Mouse (Mus musculus): ENCODE results near the gene Arhgap19.

Arhgap19 gene

DNA sequence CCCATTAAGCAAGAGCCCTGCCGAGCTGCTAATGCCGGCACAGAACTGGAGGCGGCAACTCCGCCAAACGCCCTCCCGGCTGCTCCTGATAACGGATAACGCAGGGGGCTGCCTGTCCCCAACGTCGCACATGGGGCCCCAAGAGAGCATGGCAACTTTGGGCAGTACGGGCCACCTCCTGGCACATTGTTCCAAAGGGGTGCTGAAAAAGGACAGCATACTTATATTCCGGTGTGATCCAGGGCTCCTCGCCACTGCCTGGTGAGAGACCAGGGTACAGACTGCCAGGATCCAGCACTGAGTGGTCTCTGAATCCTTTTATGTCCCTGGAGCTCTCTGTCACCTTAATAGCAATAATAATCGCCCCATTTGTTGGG lies 63.4 kb downstream of the Arhgap19 start:
- no peak for DNase-seq

DNA sequence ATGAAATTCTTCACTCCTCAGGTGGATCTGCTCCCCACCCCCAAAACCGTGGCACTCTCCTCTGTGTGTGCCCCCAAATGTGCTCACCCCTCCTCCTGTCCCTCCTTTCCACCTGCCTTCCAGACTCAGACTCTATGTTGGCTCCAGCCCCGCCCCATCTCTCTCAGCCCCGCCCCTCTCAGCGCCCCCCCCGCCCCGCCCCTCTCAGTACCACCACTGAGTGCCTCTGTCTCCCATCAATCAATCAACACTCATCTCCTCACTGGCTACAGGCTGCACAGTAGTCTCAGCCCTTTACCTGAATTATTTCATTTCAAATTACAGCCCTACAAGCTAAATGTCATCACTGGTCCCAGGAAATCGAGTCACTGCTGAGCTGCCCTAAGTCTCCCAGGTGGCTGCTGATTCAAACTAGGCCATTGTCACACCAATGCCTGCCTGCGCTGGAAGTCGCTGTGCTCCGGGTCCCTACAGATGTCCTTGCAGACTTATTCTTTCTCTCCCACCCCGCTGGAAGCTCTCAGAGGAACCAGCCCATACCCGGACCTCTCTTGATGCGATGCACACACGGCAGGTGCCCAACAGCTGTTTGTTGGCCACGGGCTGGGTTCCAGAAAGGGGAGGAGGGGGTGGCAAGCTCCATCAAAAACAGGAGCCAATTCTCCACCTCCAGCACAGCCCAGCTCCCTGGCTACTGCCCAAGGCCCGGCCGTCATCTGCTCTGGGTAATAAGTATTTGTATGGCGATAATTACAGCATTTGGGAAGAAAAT lies 64.0 kb downstream of the Arhgap19 start:
- DNase-seq, result no peak

DNA sequence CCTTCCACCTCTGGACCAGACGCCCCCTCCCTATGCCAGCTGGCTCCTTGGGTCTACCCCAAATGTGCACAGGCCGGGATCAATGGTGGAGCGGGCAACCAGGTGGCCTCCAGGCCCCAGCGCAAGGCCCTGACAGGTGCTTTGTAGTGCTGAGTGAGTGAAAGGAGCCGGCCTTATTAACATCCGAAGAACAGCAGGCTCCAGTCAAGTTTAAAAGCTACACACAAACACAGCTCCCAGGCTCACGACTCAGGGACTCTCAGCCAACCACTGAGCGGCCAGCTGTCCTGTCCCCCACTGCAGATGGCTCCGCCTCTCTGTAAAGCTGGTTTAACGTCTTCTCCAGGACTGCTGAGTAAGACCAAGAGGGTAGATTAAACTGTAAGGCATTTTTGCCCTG lies 67.2 kb downstream of the Arhgap19 start:
- no peak for DNase-seq

DNA sequence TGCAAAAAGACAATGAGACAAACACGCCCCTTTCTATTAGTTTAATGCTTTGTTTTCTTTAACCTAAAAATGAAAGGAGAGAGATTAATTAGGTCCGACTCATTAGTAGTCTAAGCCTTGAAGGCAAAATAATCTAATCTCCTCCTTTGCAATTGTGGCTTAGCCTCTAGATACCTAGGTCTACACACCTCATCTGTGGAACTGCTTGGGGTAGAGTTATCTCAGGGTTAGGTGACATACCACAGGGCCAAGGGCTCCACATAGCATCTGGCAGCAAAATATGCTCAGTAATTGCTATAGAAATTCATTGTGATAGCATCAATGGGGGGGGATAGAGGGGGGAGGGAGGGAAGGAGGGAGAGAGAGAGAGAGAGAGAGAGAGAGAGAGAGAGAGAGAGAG lies 76.4 kb downstream of the Arhgap19 start:
- no peak for DNase-seq

DNA sequence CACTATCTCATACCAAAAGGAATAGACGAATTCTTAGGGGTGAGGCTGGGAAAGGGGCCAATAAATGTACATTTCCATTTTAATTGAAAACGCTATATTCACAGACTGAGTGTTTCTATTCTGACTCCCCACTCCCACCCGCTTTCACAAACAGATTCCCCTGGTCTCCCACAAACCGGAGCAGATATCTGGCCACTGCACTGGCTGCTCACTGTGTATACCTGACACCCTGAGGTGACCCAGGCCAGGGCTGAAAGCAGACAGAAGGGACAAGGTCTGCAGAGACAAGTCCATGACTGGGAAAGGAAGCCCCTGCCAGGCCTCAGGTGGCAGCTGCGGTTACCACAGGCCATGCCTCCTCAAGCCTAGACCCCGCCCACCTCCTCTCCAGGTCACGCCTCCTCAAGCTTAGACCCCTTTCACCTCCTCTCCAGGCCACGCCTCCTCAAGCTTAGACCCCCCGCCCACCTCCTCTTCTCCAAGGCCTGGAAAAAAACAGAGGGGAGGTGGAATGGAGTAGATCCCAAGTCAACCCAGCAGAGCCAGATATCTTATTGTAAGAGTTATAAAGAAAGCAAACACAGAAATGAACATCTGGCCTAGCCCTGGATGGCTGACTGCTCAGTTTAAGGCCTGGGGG lies 76.9 kb downstream of the Arhgap19 start:
- no peak for DNase-seq

DNA sequence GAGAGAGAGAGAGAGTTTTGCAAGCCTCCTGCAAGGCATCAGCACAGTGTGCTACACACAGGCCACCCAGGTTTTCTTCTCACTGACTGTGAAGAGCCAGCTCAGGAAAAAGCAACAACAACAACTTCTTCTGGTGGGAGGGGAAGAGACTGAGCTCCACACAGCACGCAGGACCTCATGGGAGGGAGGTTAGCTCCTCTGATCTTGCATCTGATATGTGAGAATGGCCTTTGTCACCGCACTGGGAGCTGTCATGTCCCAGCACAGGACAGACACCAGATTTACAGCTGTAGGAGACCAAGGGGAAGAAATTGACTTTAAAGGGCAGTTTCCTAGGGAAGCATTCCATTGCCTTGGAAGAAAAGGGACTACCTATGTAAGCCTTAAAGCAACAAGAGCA lies 78.5 kb downstream of the Arhgap19 start:
- DNase-seq, result no peak

DNA sequence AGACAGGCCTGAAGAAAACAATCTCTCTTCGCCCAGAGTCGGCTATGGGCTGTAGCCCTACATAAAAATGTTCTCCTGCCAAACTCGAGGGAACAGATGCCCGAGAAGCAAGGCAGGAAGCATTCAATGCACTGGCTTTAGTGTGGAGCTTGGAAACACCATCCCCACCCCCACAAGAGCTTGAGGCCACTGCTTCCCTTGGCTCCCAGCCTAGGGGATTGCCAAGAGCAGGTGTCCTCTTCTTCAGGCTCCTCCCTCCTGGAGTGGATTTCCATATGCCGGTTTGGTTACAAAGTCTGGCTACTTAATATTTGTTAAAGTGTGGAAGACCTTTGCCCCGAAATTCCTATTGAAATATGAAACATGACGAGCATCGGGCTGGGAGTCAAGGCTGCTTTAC lies 82.4 kb downstream of the Arhgap19 start:
- DNase-seq, result no peak
